Mouse (Mus musculus) cerebellum, adult 2 months (tissue): ENCODE results near the gene Gck.

Experiments
- CTCF ChIP-seq: fragments of 200-500 bp; IDR thresholded peaks from 2 replicates; pipeline ENCODE4 v1.5.1; 2011; ENCODE audit warnings: low read depth, mild to moderate bottlenecking, control low read depth, low read length, moderate library complexity, borderline replicate concordance; ENCODE audit not compliant: insufficient read depth
- POLR2A ChIP-seq: fragments of 200-500 bp; IDR thresholded peaks from 2 replicates; pipeline ENCODE4 v1.6.1; 2011; ENCODE audit warnings: low read length, control low read depth, borderline replicate concordance; ENCODE audit not compliant: insufficient read depth

GRCm38 (mm10) chr11:5893807-5894206 is 56.1 kb downstream of the Gck start:
- TF ChIP-seq CTCF (no peak), POLR2A (no peak)
